Mouse (Mus musculus) spleen, postnatal 36 days (tissue): Measurements from ENCODE around the gene Gstm1.

Source experiments
- DNase-seq, 2 experiments: peaks; one replicate each; pipeline ENCODE4 v3.0.0; 2022; ENCODE audit warnings: low spot score in 2 of 2, mixed read lengths in 1 of 2

Gene Gstm1

DNA sequence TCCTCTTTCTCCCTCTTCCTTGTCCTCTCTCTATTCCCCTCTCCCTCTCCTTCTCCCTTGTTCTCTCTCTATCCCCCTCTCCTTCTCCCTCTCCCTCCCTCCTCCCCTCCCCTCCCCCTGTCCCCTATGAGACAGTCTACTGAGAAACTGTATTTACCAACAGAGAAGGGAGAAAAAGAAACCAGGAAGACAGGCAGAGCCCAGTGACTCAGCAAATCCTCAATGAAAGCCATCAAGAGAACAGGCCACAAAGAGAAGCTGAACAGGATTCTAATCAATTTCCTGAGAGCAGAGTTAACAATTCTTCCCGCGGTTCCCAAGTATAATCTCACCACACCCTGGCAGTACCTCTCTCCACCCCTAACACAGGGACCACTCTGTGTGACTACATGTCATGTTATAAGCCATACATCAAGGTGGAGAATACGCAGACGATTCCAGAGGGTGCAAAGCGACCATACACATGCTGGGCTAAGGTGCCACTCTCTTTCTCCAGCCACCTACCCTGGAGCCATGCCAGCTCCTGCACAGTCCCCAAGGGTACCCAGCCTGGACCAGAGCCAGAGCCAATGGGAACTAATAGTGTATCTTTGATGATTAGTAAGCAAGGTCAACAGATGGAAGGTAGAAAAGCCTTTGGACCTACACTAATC, 53.0 kb downstream of the Gstm1 start:
- DNase-seq = no peak

- no peak for DNase-seq
Measured at GRCm38 (mm10) chr3:107964026-107964425, 53.7 kb downstream of the Gstm1 start.
